Mouse (Mus musculus) megakaryocyte-erythroid progenitor cell, adult 5-6 weeks (primary cell): Measurements from ENCODE around the gene Marveld1. TPM values are rescaled to one million over a fixed set of nuclear protein-coding genes. Genes with fewer than 3 reads are reported as not detected.
A peak's percentile ranks its signal among the peaks of the same experiment; 100 is the strongest.

Experiments
- ATAC-seq: replicated peaks from 2 replicates; pipeline ENCODE4 v1.8.0; 2016; ENCODE audit warnings: mild to moderate bottlenecking, inconsistent platforms; ENCODE audit not compliant: severe bottlenecking, poor library complexity, low FRiP score, low TSS enrichment
- total RNA-seq, 2 experiments: library from RNA; stranded (forward) in 1 of 2; stranded (reverse) in 1 of 2; fragments of 200-1000, 215-1000 nt in 1 of 2; fragments of >200 nt in 1 of 2; fragmentation: Nextera tagmentation in 1 of 2; gene quantifications; 2 replicates each; pipeline ENCODE4 v1.2.3; 2014 to 2017

The Marveld1 gene
- total RNA-seq, 2 experiments from 2014 or later = 3.3 to 5.8 TPM

DNA sequence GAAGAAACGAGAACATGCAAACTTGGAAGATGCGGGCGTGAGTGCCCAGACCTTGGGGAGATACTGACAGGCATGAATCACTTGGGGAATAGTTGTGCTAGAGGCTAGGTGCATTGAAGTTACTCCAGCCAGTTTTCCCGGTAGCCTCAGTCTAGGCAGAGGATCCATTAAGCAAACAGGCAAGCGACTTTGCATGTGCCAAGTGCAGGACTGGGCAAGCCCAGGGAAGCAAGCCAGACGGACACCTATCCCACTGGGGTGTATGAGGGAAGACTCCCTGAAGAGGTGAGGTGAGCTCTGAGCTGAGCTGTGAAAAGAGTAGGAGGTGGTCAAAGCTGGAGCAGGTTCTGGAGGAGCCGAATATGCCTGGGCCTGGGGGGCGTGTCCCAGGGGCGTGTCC, 20.3 kb downstream of the Marveld1 start:
- ATAC-seq = no peak

DNA sequence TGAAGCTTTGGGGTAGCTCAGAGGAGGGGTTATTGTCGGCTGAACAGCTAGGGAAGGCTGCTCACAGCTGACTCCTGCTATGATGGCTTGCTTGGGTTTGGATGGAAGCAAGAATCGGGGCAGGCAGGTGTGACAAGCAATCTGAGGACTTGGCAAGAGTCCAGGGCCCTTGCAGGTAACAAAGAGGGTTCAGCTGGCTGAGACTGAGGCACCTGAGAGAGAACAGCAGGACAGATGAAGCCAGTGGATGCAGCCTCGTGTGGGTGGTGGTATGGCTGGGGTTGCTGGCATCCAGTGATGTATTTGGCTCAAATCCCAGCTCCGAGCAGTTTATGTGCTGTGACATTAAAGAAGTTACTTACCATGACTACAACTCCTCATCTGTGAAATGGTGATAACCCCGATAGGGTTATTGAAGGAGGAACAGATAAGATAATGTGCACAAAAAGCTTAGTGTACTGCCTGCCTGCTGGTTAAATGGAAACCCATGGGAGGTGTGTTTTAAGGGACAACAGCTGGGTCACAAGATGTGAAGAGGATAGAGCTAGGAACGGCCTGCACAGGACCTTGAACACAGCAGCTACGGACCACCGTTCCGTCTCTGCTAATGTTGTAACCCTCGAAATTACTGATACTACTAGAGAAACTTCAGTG, 22.2 kb downstream of the Marveld1 start:
- ATAC-seq = peak; percentile 69

DNA sequence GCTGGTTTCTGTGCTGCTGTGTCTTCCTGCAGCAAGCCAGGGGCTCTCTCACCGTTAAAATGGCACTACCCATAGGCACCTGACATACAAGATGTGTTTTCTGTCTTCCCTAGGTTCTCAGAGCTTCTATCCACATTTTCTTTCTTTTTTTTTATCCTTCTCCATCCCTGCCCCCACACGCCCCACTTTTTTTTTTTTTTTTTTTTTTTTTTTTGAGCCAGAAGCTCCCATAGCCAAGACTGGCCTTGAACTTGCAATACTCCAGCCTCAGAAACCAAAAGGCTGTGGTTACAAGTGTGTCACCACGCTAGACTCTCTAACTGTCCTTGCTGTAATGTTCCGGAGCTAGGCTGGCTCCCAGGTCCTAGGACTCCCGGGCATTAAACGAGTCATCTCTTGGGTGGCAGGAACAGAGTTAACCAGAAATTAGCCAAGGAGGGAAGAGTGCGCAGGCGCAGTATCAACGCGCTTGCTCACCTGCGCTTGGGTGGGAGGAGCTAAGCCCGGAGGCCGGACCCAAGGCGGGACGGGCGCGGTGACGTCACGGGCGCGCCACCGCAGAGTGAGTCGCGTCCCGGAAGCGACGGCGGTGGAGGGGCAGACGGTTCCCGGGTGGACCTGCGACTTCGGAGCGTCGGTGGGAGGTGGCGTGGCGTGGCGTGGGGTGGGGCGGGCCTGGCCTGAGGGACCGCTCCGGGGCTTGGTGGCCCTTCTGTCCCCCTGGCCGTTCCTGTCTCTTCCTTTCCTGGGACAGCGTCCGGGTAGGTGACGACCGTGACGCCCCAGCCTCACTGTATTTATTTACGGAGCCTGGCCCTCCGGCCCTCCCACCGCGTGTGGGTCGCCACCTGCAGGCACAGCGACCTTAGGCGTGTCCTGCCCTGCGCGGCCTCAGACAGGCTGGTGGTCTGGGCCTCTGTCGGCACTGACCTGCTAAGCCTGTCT, 23.1 kb downstream of the Marveld1 start:
- peak; percentile 84 for ATAC-seq

DNA sequence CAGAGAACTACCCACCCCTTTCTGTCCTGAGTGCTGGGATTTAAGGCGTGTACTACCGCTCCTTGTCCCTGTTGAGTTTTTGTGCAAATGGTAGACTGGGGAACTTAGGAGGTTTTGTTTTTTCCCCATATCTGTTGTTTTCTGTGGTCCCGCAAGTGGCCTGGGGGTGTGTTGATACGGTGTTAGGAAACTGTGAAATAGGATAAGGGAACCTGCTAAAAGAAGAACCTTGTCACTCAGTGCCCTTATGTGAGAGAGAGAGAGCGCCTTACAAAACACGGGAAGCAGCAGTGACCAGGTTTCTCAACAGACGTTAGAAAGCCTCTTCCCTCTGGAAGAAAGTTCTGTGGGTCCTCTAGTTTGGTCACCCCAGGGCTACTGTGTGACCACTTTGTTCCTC, 29.6 kb downstream of the Marveld1 start:
- ATAC-seq = peak; percentile 88

DNA sequence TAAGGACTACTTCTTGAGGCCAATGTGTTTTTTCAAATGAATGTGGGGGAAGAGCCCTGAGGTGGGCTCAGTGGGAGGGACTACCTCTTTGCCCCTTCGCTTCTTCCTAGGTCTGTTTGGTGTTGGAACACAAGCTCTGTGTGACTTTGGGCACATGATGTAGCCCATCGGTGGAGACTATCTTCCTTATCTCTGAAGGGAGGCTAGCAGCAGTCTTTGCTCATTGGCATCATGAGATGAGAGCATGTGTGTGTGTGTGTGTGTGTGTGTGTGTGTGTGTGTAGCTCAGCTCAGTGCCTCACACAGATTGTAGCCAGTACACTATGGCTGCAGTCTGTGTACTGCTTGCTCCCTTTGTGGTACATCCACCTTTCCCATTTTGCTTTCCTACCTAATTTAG, 30.3 kb downstream of the Marveld1 start:
- peak; percentile 73 for ATAC-seq

DNA sequence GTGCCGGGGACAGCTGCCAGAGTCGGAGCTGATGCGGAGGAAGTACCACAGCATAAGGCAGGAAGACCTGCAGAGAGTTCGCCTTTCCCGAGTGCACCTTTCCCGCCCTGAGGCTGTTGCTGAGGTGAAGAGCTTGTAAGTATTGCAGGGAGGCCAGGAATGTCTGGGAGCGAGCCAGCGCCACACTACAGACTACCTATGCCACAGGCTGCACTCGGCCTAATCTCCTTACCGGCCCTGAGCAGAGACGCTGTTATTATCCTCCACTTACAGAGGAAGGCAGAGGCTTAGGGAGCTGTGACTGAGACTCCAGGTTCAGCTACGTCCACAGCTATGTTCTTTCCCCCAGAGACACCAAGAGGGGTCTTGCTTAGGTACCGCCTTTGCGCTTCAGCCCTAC, 32.2 kb downstream of the Marveld1 start:
- no peak for ATAC-seq

DNA sequence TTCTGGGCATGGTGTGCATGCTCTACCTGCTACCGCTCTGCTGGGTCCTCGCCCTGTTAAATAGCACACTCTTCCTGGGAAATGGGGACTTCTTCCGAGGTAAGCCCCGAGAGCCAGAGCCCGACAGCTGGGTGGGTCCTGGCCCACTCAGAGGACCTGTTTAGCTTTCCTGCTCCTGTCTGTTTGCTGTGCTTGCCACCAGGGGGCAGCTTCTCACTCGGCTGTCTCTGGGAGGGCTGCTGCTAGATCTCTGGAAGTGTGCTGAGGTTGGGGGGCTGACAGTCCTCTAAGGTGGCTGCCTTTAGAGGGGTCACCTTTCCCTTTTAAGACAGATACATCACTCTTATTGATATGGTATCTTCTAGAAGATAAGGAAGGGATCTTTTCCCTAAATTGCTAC, 35.5 kb downstream of the Marveld1 start:
- 0 out of 2 replicates have a peak, but pooled peaks have one; percentile 43 for ATAC-seq

DNA sequence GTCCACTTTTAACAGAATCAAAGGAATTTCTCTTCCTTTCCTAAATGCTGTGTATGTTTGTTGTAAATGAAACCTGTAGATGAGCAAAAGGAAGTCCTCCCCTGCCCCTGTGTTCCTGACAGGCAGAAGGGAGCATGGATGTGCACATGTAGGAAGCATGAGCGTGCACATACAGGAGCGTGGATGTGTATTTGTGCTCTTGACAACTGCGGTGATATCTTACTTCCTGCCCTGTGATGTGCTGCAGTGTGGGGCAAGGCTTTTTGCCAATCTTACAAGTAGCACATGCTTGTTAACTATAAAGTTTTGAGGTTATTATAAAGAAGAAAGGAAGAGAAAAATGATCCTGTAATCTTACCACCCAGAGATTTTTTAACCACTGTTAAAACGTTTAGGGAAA, 42.5 kb downstream of the Marveld1 start:
- ATAC-seq = no peak

DNA sequence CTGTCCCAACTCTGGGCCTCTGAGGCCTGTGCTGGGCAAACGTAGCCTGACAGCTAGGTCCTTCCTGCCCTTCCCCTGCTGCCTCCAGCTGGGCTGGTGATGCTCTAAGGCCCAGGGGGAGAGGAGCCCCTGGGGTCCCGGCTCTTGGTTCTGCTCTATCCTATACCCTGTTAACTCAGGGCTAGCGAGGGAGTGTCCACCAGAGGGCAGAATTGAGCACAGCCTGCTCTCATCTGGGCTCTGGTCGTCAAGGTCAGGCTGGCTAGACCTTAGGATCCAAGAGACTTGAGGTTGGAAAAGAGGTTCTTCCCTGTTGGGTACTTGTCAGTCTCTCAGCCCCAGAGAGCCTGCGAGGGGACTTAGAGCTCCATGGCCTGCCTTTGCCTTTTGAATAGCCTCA, 43.3 kb downstream of the Marveld1 start:
- ATAC-seq = peak; percentile 66; the same call in 1 of the 2 replicates

DNA sequence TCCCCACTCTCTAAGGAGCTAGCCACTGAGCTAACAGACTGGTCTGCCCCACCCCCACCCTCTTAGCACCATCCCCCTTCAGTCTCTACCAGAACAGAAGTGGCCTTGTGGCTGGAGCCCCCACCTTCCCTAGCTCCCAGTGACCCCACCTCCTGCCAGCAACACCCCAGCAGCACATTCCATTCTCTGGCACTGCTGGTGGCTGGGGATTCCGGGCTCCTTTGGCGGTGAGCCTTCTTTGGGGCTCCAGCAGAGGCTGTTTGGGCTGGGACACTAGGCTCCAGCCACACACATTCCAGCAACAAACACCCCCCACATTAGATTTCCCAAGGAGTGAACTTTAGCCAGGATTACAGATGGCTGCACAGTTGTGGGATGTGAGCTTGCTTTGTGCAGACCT, 46.1 kb downstream of the Marveld1 start:
- ATAC-seq = no peak

DNA sequence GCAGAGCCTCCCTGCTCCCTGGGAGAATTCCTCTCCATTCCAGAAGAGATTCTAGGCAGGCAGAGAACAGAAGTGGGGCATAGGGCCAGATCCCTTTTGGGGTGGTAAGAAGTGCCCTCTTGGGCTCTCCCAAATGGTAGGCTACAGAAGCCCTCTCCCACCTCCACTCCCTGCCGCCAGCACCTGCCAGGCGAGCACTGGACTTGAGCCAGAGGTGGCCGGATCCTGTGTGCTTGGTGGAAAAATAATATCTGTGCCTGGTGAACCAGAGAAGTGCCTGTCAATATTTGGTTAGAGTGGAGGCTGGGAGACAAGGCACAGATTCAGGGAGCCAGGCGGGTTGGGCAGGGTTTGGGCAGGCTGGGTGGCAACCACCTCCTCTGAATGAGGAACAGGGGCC, 49.2 kb downstream of the Marveld1 start:
- ATAC-seq = no peak

DNA sequence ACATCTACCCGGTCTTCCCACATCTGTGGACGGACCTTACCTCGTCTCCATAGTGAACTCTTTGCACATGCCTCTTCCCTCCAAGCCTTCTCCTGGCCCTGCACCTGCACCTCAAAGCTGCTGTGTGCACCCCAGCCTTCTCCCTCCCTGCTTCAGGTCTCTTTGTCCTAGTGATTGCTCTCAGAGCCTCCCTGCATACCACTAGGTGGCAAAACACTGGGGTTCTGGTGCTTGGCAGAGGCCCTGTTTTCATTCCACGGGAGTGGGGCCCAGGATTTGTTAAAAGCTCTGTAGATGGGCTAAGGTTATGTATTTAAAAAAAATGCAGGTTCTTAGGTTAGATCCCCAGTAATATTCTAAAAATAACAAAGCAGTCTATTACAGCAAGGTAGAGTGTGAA, 49.9 kb downstream of the Marveld1 start:
- ATAC-seq = no peak

DNA sequence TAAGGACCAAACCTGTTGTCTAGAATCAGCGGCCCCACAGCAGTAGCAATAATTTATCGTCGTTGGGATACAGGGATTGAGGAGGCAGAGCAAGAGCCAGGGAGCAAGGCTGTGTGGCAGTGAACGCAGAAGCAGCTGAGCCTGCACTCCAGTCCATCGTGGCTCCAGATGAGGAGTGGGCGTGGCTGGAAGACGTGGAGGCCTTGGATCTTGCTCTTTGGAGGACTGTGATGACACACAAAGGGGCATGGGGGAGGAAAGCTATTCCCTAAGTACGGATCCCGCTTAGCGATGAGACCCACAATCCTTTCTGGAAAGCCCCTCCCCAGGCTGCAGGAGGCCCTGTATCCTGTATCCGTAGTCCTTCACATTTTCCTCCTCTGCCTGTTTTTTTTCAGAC, 50.8 kb downstream of the Marveld1 start:
- ATAC-seq = no peak

Other genes with a start within 250 kb of the Marveld1 start
- gene Pgam1, start 235.5 kb upstream of the Marveld1 start, total RNA-seq (2014; fragmentation: Nextera tagmentation) = 27.0 and 67.3 TPM in 2 replicates
- gene Pgam1, start 235.5 kb upstream of the Marveld1 start, total RNA-seq (2017) = 30.1 and 34.7 TPM in 2 replicates
- 66.2 and 86.7 TPM in 2 replicates for gene Exosc1, start 214.0 kb upstream of the Marveld1 start, total RNA-seq (2014; fragmentation: Nextera tagmentation)
- 72.9 and 81.2 TPM in 2 replicates for gene Exosc1, start 214.0 kb upstream of the Marveld1 start, total RNA-seq (2017)
- 36.8 and 46.8 TPM in 2 replicates for gene Zdhhc16, start 213.9 kb upstream of the Marveld1 start, total RNA-seq (2014; fragmentation: Nextera tagmentation)
- gene Zdhhc16, start 213.9 kb upstream of the Marveld1 start, total RNA-seq (2017) = 22.1 and 26.2 TPM in 2 replicates
- gene Mms19, start 166.2 kb upstream of the Marveld1 start, total RNA-seq (2014; fragmentation: Nextera tagmentation) = 25.6 and 39.6 TPM in 2 replicates
- 15.5 and 17.7 TPM in 2 replicates for gene Mms19, start 166.2 kb upstream of the Marveld1 start, total RNA-seq (2017)
- gene Ubtd1, start 165.6 kb upstream of the Marveld1 start, total RNA-seq (2014; fragmentation: Nextera tagmentation) = 2.3 and 4.8 TPM in 2 replicates
- 1.9 TPM in 1 of 2 replicates, not detected in the other for gene Ubtd1, start 165.6 kb upstream of the Marveld1 start, total RNA-seq (2017)
- not detected in 2 replicates for gene Ankrd2, start 111.4 kb upstream of the Marveld1 start, total RNA-seq (2014; fragmentation: Nextera tagmentation)
- not detected in 2 replicates for gene Ankrd2, start 111.4 kb upstream of the Marveld1 start, total RNA-seq (2017)
- gene Hoga1, start 101.8 kb upstream of the Marveld1 start, total RNA-seq (2014; fragmentation: Nextera tagmentation) = not detected in 2 replicates
- not detected in 2 replicates for gene Hoga1, start 101.8 kb upstream of the Marveld1 start, total RNA-seq (2017)
- not detected in 2 replicates for gene 4933411K16Rik, start 95.2 kb upstream of the Marveld1 start, total RNA-seq (2014; fragmentation: Nextera tagmentation)
- not detected in 2 replicates for gene 4933411K16Rik, start 95.2 kb upstream of the Marveld1 start, total RNA-seq (2017)
- 2.1 TPM in 1 of 2 replicates, not detected in the other for gene Morn4, start 61.0 kb upstream of the Marveld1 start, total RNA-seq (2014; fragmentation: Nextera tagmentation)
- 0.53 and 0.85 TPM in 2 replicates for gene Morn4, start 61.0 kb upstream of the Marveld1 start, total RNA-seq (2017)
- 8.9 and 13.5 TPM in 2 replicates for gene Pi4k2a, start 56.9 kb upstream of the Marveld1 start, total RNA-seq (2014; fragmentation: Nextera tagmentation)
- gene Pi4k2a, start 56.9 kb upstream of the Marveld1 start, total RNA-seq (2017) = 4.6 and 5.2 TPM in 2 replicates
- 2.2 and 6.1 TPM in 2 replicates for gene Avpi1, start 18.3 kb upstream of the Marveld1 start, total RNA-seq (2014; fragmentation: Nextera tagmentation)
- 4.6 TPM in 1 of 2 replicates, not detected in the other for gene Avpi1, start 18.3 kb upstream of the Marveld1 start, total RNA-seq (2017)
- 19.4 and 30.4 TPM in 2 replicates for gene Zfyve27, start 16.6 kb downstream of the Marveld1 start, total RNA-seq (2014; fragmentation: Nextera tagmentation)
- 10.7 and 13.4 TPM in 2 replicates for gene Zfyve27, start 16.6 kb downstream of the Marveld1 start, total RNA-seq (2017)
- not detected in 2 replicates for gene Sfrp5, start 54.9 kb downstream of the Marveld1 start, total RNA-seq (2014; fragmentation: Nextera tagmentation)
- not detected in 2 replicates for gene Sfrp5, start 54.9 kb downstream of the Marveld1 start, total RNA-seq (2017)
- gene Golga7b, start 100.2 kb downstream of the Marveld1 start, total RNA-seq (2014; fragmentation: Nextera tagmentation) = not detected in 2 replicates
- gene Golga7b, start 100.2 kb downstream of the Marveld1 start, total RNA-seq (2017) = not detected in 2 replicates